Mouse (Mus musculus) liver, adult 2 months (tissue): ENCODE measurements around the gene Il12rb1.

Source experiments
- CTCF ChIP-seq: fragments of 200-500 bp; IDR thresholded peaks from 2 replicates; pipeline ENCODE4 v1.5.1; 2011; ENCODE audit warnings: low read depth, low read length, control low read depth
- POLR2A ChIP-seq: fragments of 200-500 bp; IDR thresholded peaks from 2 replicates; pipeline ENCODE4 v1.6.1; 2011; ENCODE audit warnings: low read length, control low read depth; ENCODE audit not compliant: insufficient read depth; ENCODE audit errors: extremely low read depth

GRCm38 (mm10) chr8:70841147-70842072, 33.2 kb downstream of the Il12rb1 start:
- TF ChIP-seq POLR2A (no peak), CTCF (peak; percentile 95)
